Mouse (Mus musculus): ENCODE data around the gene Vmn2r7. TPM values are rescaled to one million over a fixed set of nuclear protein-coding genes. Genes with fewer than 3 reads are reported as not detected.
"Not testable (repeated sequence)": the region's sequence is repeated elsewhere in the genome, so short reads cannot be mapped to it uniquely, and the experiment has no call there.

Gene Vmn2r7
- polyA plus RNA-seq (2014; fragmentation: Nextera tagmentation; extraction: Ambion mirVana) = not detected in 2 replicates

GRCm38 (mm10) chr3:64844665-64845064, at the start of gene Vmn2r7:
Gene Vmn2r7 (minus strand): TSS chr3:64844765.
- H3K4me1 ChIP-seq (ENCODE audit: control insufficient read depth, insufficient read depth, low read length); ATAC-seq (replicated peaks; ENCODE audit: insufficient number of reproducible peaks, low FRiP score, low TSS enrichment, low read depth); H3K36me3 ChIP-seq (replicated peaks; ENCODE audit: control insufficient read depth, insufficient read depth, low read depth, low read length); H3K27ac ChIP-seq (replicated peaks; ENCODE audit: low read depth, low read length); H3K9ac ChIP-seq (replicated peaks; ENCODE audit: low read length); DNase-seq (ENCODE audit: low spot score); H3K4me3 ChIP-seq (ENCODE audit: low read depth, low read length); H3K4me2 ChIP-seq (ENCODE audit: low read depth, low read length); H3K9me3 ChIP-seq (replicated peaks; ENCODE audit: control insufficient read depth, low read length); H3K27me3 ChIP-seq (ENCODE audit: control insufficient read depth, insufficient read depth, low read length): not testable (repeated sequence)
- 89% methylated on average over 2 of the region's 3 CpGs for WGBS

GRCm38 (mm10) chr3:64889725-64890124, 45.2 kb upstream of the Vmn2r7 start:
- Histone ChIP-seq H3K27ac (replicated peaks; ENCODE audit: low read depth, low read length) (no peak overlapping the region), H3K4me2 (ENCODE audit: low read depth, low read length) (no peak overlapping the region), H3K4me1 (ENCODE audit: control insufficient read depth, insufficient read depth, low read length) (no peaks in the 10 kb centered on the region), H3K4me3 (ENCODE audit: low read depth, low read length) (no peak overlapping the region), H3K36me3 (replicated peaks; ENCODE audit: control insufficient read depth, insufficient read depth, low read depth, low read length) (no peaks in the 10 kb centered on the region), H3K9ac (replicated peaks; ENCODE audit: low read length) (no peak overlapping the region), H3K27me3 (ENCODE audit: control insufficient read depth, insufficient read depth, low read length) (no peaks in the 10 kb centered on the region), H3K9me3 (replicated peaks; ENCODE audit: control insufficient read depth, low read length) (no peaks in the 10 kb centered on the region)
- WGBS = 55% methylated on average over 1 of the region's 1 CpGs
- ATAC-seq (replicated peaks; ENCODE audit: insufficient number of reproducible peaks, low FRiP score, low TSS enrichment, low read depth) (no peak), DNase-seq (ENCODE audit: low spot score) (no peak)

GRCm38 (mm10) chr3:64878199-64878977, 33.8 kb upstream of the Vmn2r7 start:
- H3K9me3 ChIP-seq (replicated peaks; ENCODE audit: control insufficient read depth, low read length) = no peaks in the 10 kb centered on the region
- H3K9ac ChIP-seq (replicated peaks; ENCODE audit: low read length) = no peak overlapping the region
- H3K4me3 ChIP-seq (ENCODE audit: low read depth, low read length) = no peak overlapping the region
- H3K27me3 ChIP-seq (ENCODE audit: control insufficient read depth, insufficient read depth, low read length) = no peaks in the 10 kb centered on the region
- no peaks in the 10 kb centered on the region for H3K36me3 ChIP-seq (replicated peaks; ENCODE audit: control insufficient read depth, insufficient read depth, low read depth, low read length)
- ATAC-seq (replicated peaks; ENCODE audit: insufficient number of reproducible peaks, low FRiP score, low TSS enrichment, low read depth) = no peak
- no peak overlapping the region for H3K4me2 ChIP-seq (ENCODE audit: low read depth, low read length)
- H3K27ac ChIP-seq (replicated peaks; ENCODE audit: low read depth, low read length) = no peak overlapping the region
- 56% methylated on average over 3 of the region's 3 CpGs for WGBS
- H3K4me1 ChIP-seq (ENCODE audit: control insufficient read depth, insufficient read depth, low read length) = no peaks in the 10 kb centered on the region
- no peak for DNase-seq (ENCODE audit: low spot score)

GRCm38 (mm10) chr3:64876669-64877068, 32.1 kb upstream of the Vmn2r7 start:
- no peak overlapping the region for H3K4me3 ChIP-seq (ENCODE audit: low read depth, low read length)
- no peak overlapping the region for H3K4me2 ChIP-seq (ENCODE audit: low read depth, low read length)
- H3K27ac ChIP-seq (replicated peaks; ENCODE audit: low read depth, low read length) = no peak overlapping the region
- ATAC-seq (replicated peaks; ENCODE audit: insufficient number of reproducible peaks, low FRiP score, low TSS enrichment, low read depth) (no peak), DNase-seq (ENCODE audit: low spot score) (peak; percentile 14)
- no peaks in the 10 kb centered on the region for H3K36me3 ChIP-seq (replicated peaks; ENCODE audit: control insufficient read depth, insufficient read depth, low read depth, low read length)
- no peak overlapping the region for H3K9ac ChIP-seq (replicated peaks; ENCODE audit: low read length)
- no peaks in the 10 kb centered on the region for H3K27me3 ChIP-seq (ENCODE audit: control insufficient read depth, insufficient read depth, low read length)
- 63% methylated on average over 1 of the region's 1 CpGs for whole genome bisulfite sequencing
- no peaks in the 10 kb centered on the region for H3K9me3 ChIP-seq (replicated peaks; ENCODE audit: control insufficient read depth, low read length)
- no peaks in the 10 kb centered on the region for H3K4me1 ChIP-seq (ENCODE audit: control insufficient read depth, insufficient read depth, low read length)

- Histone ChIP-seq H3K4me2 (ENCODE audit: low read depth, low read length) (no peak overlapping the region), H3K4me1 (ENCODE audit: control insufficient read depth, insufficient read depth, low read length) (no peaks in the 10 kb centered on the region), H3K27me3 (ENCODE audit: control insufficient read depth, insufficient read depth, low read length) (no peaks in the 10 kb centered on the region), H3K9me3 (replicated peaks; ENCODE audit: control insufficient read depth, low read length) (no peaks in the 10 kb centered on the region), H3K9ac (replicated peaks; ENCODE audit: low read length) (no peak overlapping the region), H3K27ac (replicated peaks; ENCODE audit: low read depth, low read length) (no peak overlapping the region), H3K4me3 (ENCODE audit: low read depth, low read length) (no peak overlapping the region), H3K36me3 (replicated peaks; ENCODE audit: control insufficient read depth, insufficient read depth, low read depth, low read length) (no peaks in the 10 kb centered on the region)
- WGBS = 84% methylated on average over 2 of the region's 2 CpGs
- ATAC-seq (replicated peaks; ENCODE audit: insufficient number of reproducible peaks, low FRiP score, low TSS enrichment, low read depth) = no peak
- DNase-seq (ENCODE audit: low spot score) = no peak
These were observed 1.7 kb downstream of the Vmn2r7 start for GRCm38 (mm10) chr3:64842881-64843280.

- Histone ChIP-seq H3K4me3 (ENCODE audit: low read depth, low read length) (no peak overlapping the region), H3K4me1 (ENCODE audit: control insufficient read depth, insufficient read depth, low read length) (no peaks in the 10 kb centered on the region), H3K9ac (replicated peaks; ENCODE audit: low read length) (no peak overlapping the region), H3K9me3 (replicated peaks; ENCODE audit: control insufficient read depth, low read length) (no peaks in the 10 kb centered on the region), H3K27ac (replicated peaks; ENCODE audit: low read depth, low read length) (no peak overlapping the region), H3K27me3 (ENCODE audit: control insufficient read depth, insufficient read depth, low read length) (no peaks in the 10 kb centered on the region), H3K36me3 (replicated peaks; ENCODE audit: control insufficient read depth, insufficient read depth, low read depth, low read length) (no peaks in the 10 kb centered on the region), H3K4me2 (ENCODE audit: low read depth, low read length) (no peak overlapping the region)
- peak; percentile 74 for DNase-seq (ENCODE audit: low spot score)
- ATAC-seq (replicated peaks; ENCODE audit: insufficient number of reproducible peaks, low FRiP score, low TSS enrichment, low read depth) = no peak
- 12% methylated on average over 4 of the region's 4 CpGs for WGBS
These were observed 2.3 kb downstream of the Vmn2r7 start for GRCm38 (mm10) chr3:64842299-64842698.

- Histone ChIP-seq H3K4me3 (ENCODE audit: low read depth, low read length) (no peak overlapping the region), H3K27me3 (ENCODE audit: control insufficient read depth, insufficient read depth, low read length) (no peaks in the 10 kb centered on the region), H3K4me2 (ENCODE audit: low read depth, low read length) (no peak overlapping the region), H3K36me3 (replicated peaks; ENCODE audit: control insufficient read depth, insufficient read depth, low read depth, low read length) (no peaks in the 10 kb centered on the region), H3K27ac (replicated peaks; ENCODE audit: low read depth, low read length) (no peak overlapping the region), H3K9me3 (replicated peaks; ENCODE audit: control insufficient read depth, low read length) (no peaks in the 10 kb centered on the region), H3K4me1 (ENCODE audit: control insufficient read depth, insufficient read depth, low read length) (no peaks in the 10 kb centered on the region), H3K9ac (replicated peaks; ENCODE audit: low read length) (no peak overlapping the region)
- 80% methylated on average over 1 of the region's 1 CpGs for WGBS
- ATAC-seq (replicated peaks; ENCODE audit: insufficient number of reproducible peaks, low FRiP score, low TSS enrichment, low read depth) (no peak; the same call in 1 of the 2 replicates), DNase-seq (ENCODE audit: low spot score) (no peak)
These were observed 13.4 kb downstream of the Vmn2r7 start for GRCm38 (mm10) chr3:64831134-64831533.

GRCm38 (mm10) chr3:64791245-64791591, 53.3 kb downstream of the Vmn2r7 start:
- H3K9ac ChIP-seq (replicated peaks; ENCODE audit: low read length) = no peak overlapping the region
- no peak overlapping the region for H3K4me2 ChIP-seq (ENCODE audit: low read depth, low read length)
- WGBS = 53% methylated on average over 6 of the region's 6 CpGs
- no peak overlapping the region for H3K27ac ChIP-seq (replicated peaks; ENCODE audit: low read depth, low read length)
- DNase-seq (ENCODE audit: low spot score) = no peak
- H3K27me3 ChIP-seq (ENCODE audit: control insufficient read depth, insufficient read depth, low read length) = no peaks in the 10 kb centered on the region
- H3K36me3 ChIP-seq (replicated peaks; ENCODE audit: control insufficient read depth, insufficient read depth, low read depth, low read length) = no peaks in the 10 kb centered on the region
- no peak overlapping the region for H3K4me3 ChIP-seq (ENCODE audit: low read depth, low read length)
- ATAC-seq (replicated peaks; ENCODE audit: insufficient number of reproducible peaks, low FRiP score, low TSS enrichment, low read depth) = no peak
- no peaks in the 10 kb centered on the region for H3K9me3 ChIP-seq (replicated peaks; ENCODE audit: control insufficient read depth, low read length)
- H3K4me1 ChIP-seq (ENCODE audit: control insufficient read depth, insufficient read depth, low read length) = no peaks in the 10 kb centered on the region; the same call in 1 of the 2 replicates
